ENCODE assay signal across 19 mouse cellular contexts in the genomic region with DNA sequence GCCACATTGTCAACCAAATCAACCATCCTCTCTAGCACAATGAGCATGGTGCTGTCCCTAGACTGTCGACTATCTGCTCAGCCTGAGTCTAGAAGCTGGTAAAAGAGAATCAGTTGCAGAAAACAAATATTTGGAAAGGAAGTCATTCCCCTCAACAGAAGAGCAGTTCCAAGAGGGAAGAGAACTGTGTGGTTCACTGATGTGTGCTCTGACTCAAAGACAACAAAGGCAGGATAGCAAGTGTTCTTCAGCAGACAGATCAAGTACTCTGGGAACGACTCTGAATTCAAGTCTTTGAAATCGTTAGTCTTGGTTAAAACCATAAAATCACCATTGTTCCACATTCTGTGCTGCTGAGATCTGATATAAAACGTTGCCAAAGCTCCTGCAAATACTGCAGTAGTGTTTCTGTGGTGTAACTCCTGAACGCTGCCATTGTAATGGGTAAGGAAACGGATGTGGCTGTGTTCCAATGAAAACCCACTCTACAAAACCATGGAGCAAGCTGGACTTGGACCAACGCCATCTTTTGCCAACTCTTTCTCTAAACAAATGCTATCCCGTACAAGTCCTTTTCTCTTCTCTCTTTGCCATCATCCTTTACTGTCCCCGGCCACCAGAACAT. TPM values are rescaled to one million over a fixed set of nuclear protein-coding genes. Genes with fewer than 3 reads are reported as not detected.
DNase-seq lines count a peak whose midpoint lies in the region; ATAC-seq and TF ChIP-seq lines count a peak whose summit lies in the region.
"Had no signal": no experiment of that assay in that cellular context is flagged by ENCODE, and none has a peak within 500 bp of the region (broad histone marks: within the 10 kb centered on the region; RNA-seq: fewer than 3 reads in every experiment).

No protein-coding gene starts in this region.

- WGBS in forebrain, embryonic 16.5 days, result 28% methylated on average over 9 of the region's 9 CpGs
- WGBS in forebrain, embryonic 10.5 days, result 83% methylated on average over 9 of the region's 9 CpGs
- WGBS in hindbrain, postnatal 0 days, result 38% methylated on average over 9 of the region's 9 CpGs
- 63% methylated on average over 9 of the region's 9 CpGs for WGBS in hindbrain, embryonic 12.5 days

- peaks cover 11% of the 10 kb centered on the region for H3K4me1 ChIP-seq in forebrain, embryonic 16.5 days (replicated peaks; ENCODE audit: control insufficient read depth, insufficient read depth, low read length)
- peaks cover 23% of the 10 kb centered on the region for H3K4me1 ChIP-seq in forebrain, embryonic 10.5 days
- 0 out of 2 replicates have a peak, but pooled peaks cover 9% of the 10 kb centered on the region for H3K4me1 ChIP-seq in hindbrain, postnatal 0 days (ENCODE audit: insufficient read depth, low read length)
- no peaks in the 10 kb centered on the region for H3K4me1 ChIP-seq in hindbrain, embryonic 12.5 days
- H3K4me1 ChIP-seq: limb, embryonic 15.5 days; neural tube, embryonic 15.5 days had no signal

- H3K27me3 ChIP-seq in forebrain, embryonic 16.5 days (replicated peaks; ENCODE audit: control insufficient read depth, insufficient read depth, low read length), result no peaks in the 10 kb centered on the region
- H3K27me3 ChIP-seq in forebrain, embryonic 10.5 days (ENCODE audit: poor library complexity, severe bottlenecking), result no peaks in the 10 kb centered on the region
- no peaks in the 10 kb centered on the region for H3K27me3 ChIP-seq in hindbrain, postnatal 0 days (ENCODE audit: insufficient read depth, low read length)
- no peaks in the 10 kb centered on the region for H3K27me3 ChIP-seq in hindbrain, embryonic 12.5 days
- H3K27me3 ChIP-seq: limb, embryonic 15.5 days; midbrain, embryonic 15.5 days; neural tube, embryonic 15.5 days had no signal

- TF ChIP-seq CTCF in hindbrain, postnatal 0 days (IDR thresholded peaks at IDR 0.05; ENCODE audit: low read depth), result no peak

- no peak overlapping the region for H3K4me2 ChIP-seq in forebrain, embryonic 16.5 days (ENCODE audit: low read length)
- no peak overlapping the region for H3K4me2 ChIP-seq in hindbrain, postnatal 0 days (ENCODE audit: low read depth, low read length)
- no peak overlapping the region for H3K4me2 ChIP-seq in hindbrain, embryonic 12.5 days (replicated peaks)
- H3K4me2 ChIP-seq: limb, embryonic 15.5 days; midbrain, embryonic 15.5 days; neural tube, embryonic 15.5 days had no signal

- no peak overlapping the region for H3K27ac ChIP-seq in forebrain, embryonic 16.5 days (ENCODE audit: low read length)
- H3K27ac ChIP-seq in forebrain, embryonic 10.5 days, result no peak overlapping the region
- peak overlapping the region; percentile 41; the same call in 1 of the 2 replicates for H3K27ac ChIP-seq in hindbrain, postnatal 0 days
- no peak overlapping the region for H3K27ac ChIP-seq in hindbrain, embryonic 12.5 days
- H3K27ac ChIP-seq: kidney, postnatal 0 days; limb, embryonic 15.5 days; midbrain, embryonic 15.5 days; neural tube, embryonic 15.5 days had no signal

- ATAC-seq in forebrain, embryonic 16.5 days, result peak; percentile 23; the same call in 1 of the 2 replicates
- peak; percentile 61; the same call in 1 of the 2 replicates for ATAC-seq in hindbrain, postnatal 0 days
- no peak for ATAC-seq in hindbrain, embryonic 12.5 days (ENCODE audit: low FRiP score)
- ATAC-seq: inflammation-experienced regulatory T-cells, adult 6 months; midbrain, embryonic 15.5 days had no signal

- H3K4me3 ChIP-seq in forebrain, embryonic 16.5 days (replicated peaks; ENCODE audit: low read length), result no peak overlapping the region
- no peak overlapping the region for H3K4me3 ChIP-seq in forebrain, embryonic 10.5 days
- no peak overlapping the region for H3K4me3 ChIP-seq in hindbrain, postnatal 0 days (ENCODE audit: low read length)
- H3K4me3 ChIP-seq in hindbrain, embryonic 12.5 days, result no peak overlapping the region
- H3K4me3 ChIP-seq: limb, embryonic 15.5 days; midbrain, embryonic 15.5 days; neural tube, embryonic 15.5 days had no signal

- H3K9ac ChIP-seq in forebrain, embryonic 16.5 days (replicated peaks; ENCODE audit: low read depth, low read length), result no peak overlapping the region
- H3K9ac ChIP-seq in hindbrain, postnatal 0 days (replicated peaks; ENCODE audit: low read length), result no peak overlapping the region
- H3K9ac ChIP-seq in hindbrain, embryonic 12.5 days, result no peak overlapping the region
- H3K9ac ChIP-seq: limb, embryonic 15.5 days; midbrain, embryonic 15.5 days; neural tube, embryonic 15.5 days had no signal

- H3K9me3 ChIP-seq in forebrain, embryonic 16.5 days (ENCODE audit: control insufficient read depth, low read length), result no peaks in the 10 kb centered on the region
- H3K9me3 ChIP-seq in forebrain, embryonic 10.5 days, result no peaks in the 10 kb centered on the region
- no peaks in the 10 kb centered on the region for H3K9me3 ChIP-seq in hindbrain, postnatal 0 days (ENCODE audit: low read length)
- H3K9me3 ChIP-seq in hindbrain, embryonic 12.5 days (replicated peaks), result no peaks in the 10 kb centered on the region
- H3K9me3 ChIP-seq: limb, embryonic 15.5 days; midbrain, embryonic 15.5 days; neural tube, embryonic 15.5 days had no signal

- DNase-seq in forebrain, embryonic 10.5 days (ENCODE audit: extremely low spot score, low spot score), result no peak
- peak; percentile 66 for DNase-seq in hindbrain, postnatal 0 days (ENCODE audit: low spot score)
- peak; percentile 51 to 56 for DNase-seq in right cerebral cortex, postnatal 10 days (ENCODE audit: low spot score in 2 of 2)
- DNase-seq in right cerebral cortex, postnatal 36 days (ENCODE audit: low spot score in 2 of 2), result no peak
- DNase-seq in lung, postnatal 25 days (ENCODE audit: low spot score), result peak; percentile 33
- DNase-seq in retina, embryonic 14.5 days (ENCODE audit: low spot score), result no peak
- DNase-seq: B cell, adult 2 months; cerebellum, adult 9-10 months; right cerebral cortex, postnatal 25 days; thymus, postnatal 36 days had no signal

- no peaks in the 10 kb centered on the region for H3K36me3 ChIP-seq in forebrain, embryonic 16.5 days (ENCODE audit: control insufficient read depth, insufficient read depth)
- no peaks in the 10 kb centered on the region for H3K36me3 ChIP-seq in forebrain, embryonic 10.5 days (replicated peaks)
- no peaks in the 10 kb centered on the region for H3K36me3 ChIP-seq in hindbrain, postnatal 0 days (ENCODE audit: insufficient read depth, low read length)
- H3K36me3 ChIP-seq in hindbrain, embryonic 12.5 days, result no peaks in the 10 kb centered on the region
- H3K36me3 ChIP-seq: limb, embryonic 15.5 days; midbrain, embryonic 15.5 days; neural tube, embryonic 15.5 days had no signal

RNA-seq across cellular contexts. Expression of a gene that starts 8.3 kb away (rescaled TPM):
- polyA plus RNA-seq in forebrain, embryonic 16.5 days (2015; fragmentation: Nextera tagmentation; extraction: Ambion mirVana), result 3.4 and 3.9 TPM in 2 replicates
- polyA plus RNA-seq in forebrain, embryonic 10.5 days (2016; fragmentation: Nextera tagmentation; extraction: Ambion mirVana), result 1.4 and 1.8 TPM in 2 replicates
- 3.1 and 3.7 TPM in 2 replicates for total RNA-seq in hindbrain, postnatal 0 days (2014; rRNA removed)
- polyA plus RNA-seq in hindbrain, postnatal 0 days (2015; fragmentation: Nextera tagmentation; extraction: Ambion mirVana), result 2.9 and 3.8 TPM in 2 replicates
- 2.7 and 3.2 TPM in 2 replicates for polyA plus RNA-seq in hindbrain, embryonic 12.5 days (2016; fragmentation: Nextera tagmentation; extraction: Ambion mirVana)
- total RNA-seq: MEL had no signal
- polyA plus RNA-seq: inflammation-experienced regulatory T-cells, adult 6 months had no signal

RNA-seq across cellular contexts. Expression of a gene that starts 24.5 kb away (rescaled TPM):
- 2,125 and 2,513 TPM in 2 replicates for polyA plus RNA-seq in forebrain, embryonic 16.5 days (2015; fragmentation: Nextera tagmentation; extraction: Ambion mirVana)
- polyA plus RNA-seq in forebrain, embryonic 10.5 days (2016; fragmentation: Nextera tagmentation; extraction: Ambion mirVana), result 45.4 and 72.9 TPM in 2 replicates
- total RNA-seq in hindbrain, postnatal 0 days (2014; rRNA removed), result 1,721 and 1,894 TPM in 2 replicates
- 3,263 and 3,445 TPM in 2 replicates for polyA plus RNA-seq in hindbrain, postnatal 0 days (2015; fragmentation: Nextera tagmentation; extraction: Ambion mirVana)
- 892 and 927 TPM in 2 replicates for polyA plus RNA-seq in hindbrain, embryonic 12.5 days (2016; fragmentation: Nextera tagmentation; extraction: Ambion mirVana)
- total RNA-seq: granulocyte monocyte progenitor cell, adult 5-6 weeks; MEL had no signal

Comparison
In these comparisons a context has a peak if more than half of its experiments do, and no peak if none do; other contexts are left out.
1. DNase-seq: peak in hindbrain, postnatal 0 days (single experiment), right cerebral cortex, postnatal 10 days (2 of 2) and lung, postnatal 25 days (single experiment); none in forebrain, embryonic 10.5 days (single experiment), right cerebral cortex, postnatal 36 days (0 of 2) and retina, embryonic 14.5 days (single experiment).
2. RNA of a gene that starts 24.5 kb away (polyA plus RNA-seq): 3,263 to 3,445 TPM in hindbrain, postnatal 0 days, 2,125 to 2,513 TPM in forebrain, embryonic 16.5 days and 892 to 927 TPM in hindbrain, embryonic 12.5 days; 45.4 to 72.9 TPM in forebrain, embryonic 10.5 days; every median in the first group is over 10 times any median in the second.